Mouse (Mus musculus) spleen, postnatal 36 days (tissue): ENCODE measurements at regions not wholly inside any gene's neighbourhood (a gene's known extent, or its start where the extent isn't known, plus 50 kb on each side); places are given as distances from the start of the nearest gene placed in this dataset.
"Not testable (repeated sequence)": the region's sequence is repeated elsewhere in the genome, so short reads cannot be mapped to it uniquely, and the experiment has no call there.

ENCODE experiments used
- DNase-seq, 2 experiments: peaks; one replicate each; pipeline ENCODE4 v3.0.0; 2022; ENCODE audit warnings: low spot score in 2 of 2, mixed read lengths in 1 of 2

DNA sequence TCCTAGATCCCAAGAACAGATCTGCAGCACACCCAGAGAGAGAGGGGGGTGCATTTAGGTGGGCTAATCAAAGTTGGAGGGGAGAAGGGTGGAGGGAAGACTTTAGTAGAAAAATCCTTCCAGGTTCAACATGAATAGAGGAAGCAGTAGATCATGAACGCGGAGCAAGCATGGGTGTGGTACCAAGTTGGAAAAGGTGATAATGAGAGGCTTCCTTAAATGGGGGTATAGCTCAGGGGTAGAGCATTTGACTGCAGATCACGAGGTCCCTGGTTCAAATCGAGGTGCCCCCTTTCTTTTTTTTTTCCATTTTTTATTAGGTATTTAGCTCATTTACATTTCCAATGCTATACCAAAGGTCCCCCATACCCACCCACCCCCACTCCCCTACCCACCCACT is 54.0 kb upstream of the Krba1 start:
- not testable (repeated sequence) for DNase-seq

DNA sequence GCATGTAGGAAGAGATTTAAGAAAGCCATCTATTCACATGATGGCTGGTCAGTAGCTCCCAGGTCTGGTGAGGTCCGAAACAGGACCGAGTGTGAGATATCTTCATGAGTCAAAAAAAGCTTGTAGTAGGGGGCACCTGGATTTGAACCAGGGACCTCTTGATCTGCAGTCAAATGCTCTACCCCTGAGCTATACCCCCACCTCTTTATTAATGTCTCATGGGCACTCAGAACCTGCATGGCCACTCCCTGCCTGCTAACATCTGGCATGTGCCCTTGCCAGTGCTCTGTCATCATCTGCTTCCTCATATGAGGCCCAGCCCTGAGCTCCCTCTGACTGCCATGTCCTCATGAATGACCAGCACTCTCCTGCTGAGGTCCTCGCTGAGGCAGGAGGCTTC is 58.4 kb upstream of the Krba1 start:
- not testable (repeated sequence) for DNase-seq

DNA sequence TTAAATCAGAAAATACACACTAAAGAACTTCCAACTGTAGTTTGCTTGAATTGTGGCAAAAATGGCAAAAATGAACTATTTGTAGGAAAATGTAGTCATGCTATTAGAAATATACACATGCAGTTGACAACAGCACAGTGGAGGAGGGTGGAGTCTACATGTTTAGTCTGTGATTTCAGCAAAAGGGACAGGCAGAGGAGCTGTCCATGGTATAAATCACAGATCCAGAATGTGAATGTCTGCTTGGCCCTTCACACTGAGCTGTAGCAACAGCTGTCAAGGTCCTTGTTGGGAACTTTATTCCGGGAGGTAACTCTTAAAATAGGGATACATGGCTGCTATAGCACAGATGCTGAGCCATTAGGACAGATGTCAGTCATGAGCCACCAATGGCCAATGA is 107.4 kb upstream of the Krba1 start:
- no peak for DNase-seq

DNA sequence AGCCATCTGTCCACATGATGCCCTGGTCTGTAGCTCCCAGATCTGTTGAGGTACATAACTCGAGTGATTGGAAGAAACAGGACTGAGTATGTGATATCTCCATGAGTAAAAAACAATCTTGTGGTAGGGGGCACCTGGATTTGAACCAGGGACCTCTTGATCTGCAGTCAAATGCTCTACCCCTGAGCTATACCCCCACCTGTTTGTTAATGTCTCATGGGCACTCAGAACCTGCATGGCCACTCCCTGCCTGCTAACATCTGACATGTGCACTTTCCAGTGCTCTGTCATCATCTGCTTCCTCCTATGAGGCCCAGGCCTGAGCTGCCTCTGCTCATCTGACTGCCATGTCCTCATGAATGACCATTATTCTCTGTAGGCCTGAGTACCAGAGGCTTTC is 115.7 kb upstream of the Krba1 start:
- DNase-seq = not testable (repeated sequence)

DNA sequence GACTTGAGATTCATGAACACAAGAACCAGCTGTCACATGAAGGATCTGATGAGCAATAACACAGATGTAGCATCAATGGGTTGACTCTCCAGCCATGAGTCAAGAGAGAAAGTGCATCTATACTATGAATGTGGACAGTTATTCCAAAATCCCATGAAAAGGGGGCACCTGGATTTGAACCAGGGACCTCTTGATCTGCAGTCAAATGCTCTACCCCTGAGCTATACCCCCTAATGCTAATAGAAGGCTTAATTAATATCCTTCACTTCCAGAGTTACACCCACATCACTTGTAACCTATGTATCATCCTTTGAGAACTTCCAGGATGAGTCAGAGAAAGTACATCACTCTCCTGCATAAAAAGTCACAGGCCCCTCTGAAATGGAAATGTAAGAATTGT is 133.8 kb upstream of the Krba1 start:
- not testable (repeated sequence) for DNase-seq

DNA sequence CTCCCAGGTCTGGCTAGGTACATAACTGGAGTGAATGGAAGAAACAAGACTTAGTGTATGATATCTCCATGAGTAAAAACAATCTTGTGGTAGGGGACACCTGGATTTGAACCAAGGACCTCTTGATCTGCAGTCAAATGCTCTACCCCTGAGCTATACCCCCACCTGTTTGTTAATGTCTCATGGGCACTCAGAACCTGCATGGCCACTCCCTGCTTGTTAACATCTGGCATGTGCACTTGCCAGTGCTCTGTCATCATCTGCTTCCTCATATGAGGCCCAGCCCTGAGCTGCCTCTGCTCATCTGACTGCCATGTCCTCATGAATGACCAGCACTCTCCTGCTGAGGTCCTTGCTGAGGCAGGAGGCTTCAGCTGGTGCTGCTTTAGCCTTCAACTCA is 142.4 kb upstream of the Krba1 start:
- not testable (repeated sequence) for DNase-seq

DNA sequence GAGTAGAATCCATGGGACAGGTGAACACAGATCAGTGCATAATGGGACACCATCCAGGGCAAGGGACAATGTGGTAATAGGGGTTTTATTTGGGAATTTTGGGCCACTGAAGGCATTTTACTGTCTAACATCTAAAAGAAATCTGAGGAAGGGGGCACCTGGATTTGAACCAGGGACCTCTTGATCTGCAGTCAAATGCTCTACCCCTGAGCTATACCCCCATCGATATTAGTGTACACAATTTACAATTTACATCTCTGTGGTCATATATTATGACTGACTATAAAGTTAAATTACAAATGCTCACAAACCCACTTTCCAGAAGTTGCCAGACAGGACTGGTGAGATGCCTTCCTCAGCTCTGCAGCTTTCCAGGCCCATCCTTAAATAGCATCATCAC is 143.4 kb upstream of the Krba1 start:
- DNase-seq = no peak

DNA sequence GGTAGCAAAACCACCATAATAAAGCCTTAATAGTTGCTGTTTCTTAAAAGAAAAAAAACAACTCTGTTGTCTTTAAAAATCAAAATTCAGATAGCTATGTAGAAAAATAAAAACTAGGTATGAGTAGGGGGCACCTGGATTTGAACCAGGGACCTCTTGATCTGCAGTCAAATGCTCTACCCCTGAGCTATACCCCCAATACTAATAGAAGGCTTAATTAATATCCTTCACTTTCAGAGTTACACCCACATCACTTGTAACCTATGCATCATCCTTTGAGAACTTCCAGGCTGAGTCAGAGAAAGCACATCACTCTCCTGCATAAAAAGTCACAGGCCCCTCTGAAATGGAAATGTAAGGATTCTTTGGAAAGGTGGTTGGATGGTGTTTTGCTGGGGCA is 151.2 kb upstream of the Krba1 start:
- not testable (repeated sequence) for DNase-seq

DNA sequence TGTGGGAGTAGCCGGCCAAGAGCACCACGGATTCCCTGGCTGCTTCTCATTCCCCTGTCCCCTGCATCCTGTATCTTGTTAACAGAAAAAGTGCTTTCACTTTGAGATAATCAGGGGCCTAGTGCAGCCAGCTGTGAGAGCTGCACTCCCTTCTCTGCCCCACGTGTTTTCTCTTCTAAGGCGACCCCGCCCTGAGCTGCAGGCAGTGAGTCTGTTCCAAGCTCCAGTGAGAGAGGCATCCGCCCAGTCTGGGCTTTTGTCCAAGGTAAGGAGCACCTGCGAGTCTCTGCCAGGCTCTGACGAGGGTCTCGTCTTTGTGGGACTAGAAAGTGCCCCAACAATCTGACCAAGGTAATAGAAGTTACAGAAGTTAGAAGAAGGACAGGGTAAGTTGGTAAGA is 141.0 kb upstream of the Zfp746 start:
- no peak for DNase-seq

DNA sequence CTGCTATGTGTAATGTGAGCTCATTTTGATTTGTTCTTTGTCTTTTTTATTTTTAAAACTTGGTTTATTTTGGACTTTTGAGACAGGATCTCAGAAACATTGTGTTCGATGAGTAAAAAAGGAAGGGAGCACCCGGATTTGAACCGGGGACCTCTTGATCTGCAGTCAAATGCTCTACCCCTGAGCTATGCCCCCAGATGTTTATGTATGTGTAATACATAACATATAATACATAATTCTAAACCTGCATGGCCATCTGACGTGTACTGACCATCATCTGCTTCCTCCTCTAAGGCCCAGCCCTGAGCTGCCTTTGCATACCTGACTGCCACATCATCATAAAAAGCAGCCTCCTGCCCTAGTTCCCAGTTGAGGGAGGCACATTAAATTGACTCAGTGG is 137.8 kb upstream of the Zfp746 start:
- no peak for DNase-seq

DNA sequence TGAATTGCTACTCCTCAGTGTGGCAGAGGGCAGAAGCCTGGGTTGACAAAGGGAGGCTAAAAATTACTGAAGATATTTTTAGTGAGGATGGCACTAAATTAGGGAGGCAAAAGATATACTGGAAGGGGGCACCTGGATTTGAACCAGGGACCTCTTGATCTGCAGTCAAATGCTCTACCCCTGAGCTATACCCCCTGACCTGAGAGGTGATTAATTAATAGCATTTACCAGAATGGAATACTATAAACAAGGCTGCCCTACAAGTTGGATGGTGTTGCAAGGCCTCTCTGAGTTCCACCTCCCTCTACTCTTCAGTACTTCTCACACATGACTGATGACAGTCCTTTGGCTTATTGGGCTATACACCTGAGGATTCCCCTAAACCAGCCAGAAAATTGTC is 136.6 kb upstream of the Zfp746 start:
- DNase-seq = no peak

DNA sequence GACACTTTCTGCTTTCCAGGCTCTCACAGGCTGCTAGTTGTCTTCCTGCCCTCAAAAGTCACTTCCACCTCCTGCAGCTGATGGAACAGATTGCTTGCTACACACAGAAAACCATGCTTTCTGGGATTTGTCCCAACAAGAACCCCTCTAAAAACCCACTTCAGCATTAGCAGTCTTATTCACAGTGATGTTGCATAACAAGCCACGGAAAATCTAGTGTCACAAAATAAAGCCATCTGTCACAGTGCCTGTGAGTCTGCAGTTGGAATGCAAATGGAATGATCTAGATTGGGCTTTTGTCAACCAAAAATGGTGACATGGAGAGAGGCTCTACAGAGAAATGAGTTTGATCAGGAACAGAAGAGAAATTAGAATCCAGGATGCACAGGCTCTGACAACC is 135.4 kb upstream of the Zfp746 start:
- not testable (repeated sequence) for DNase-seq

DNA sequence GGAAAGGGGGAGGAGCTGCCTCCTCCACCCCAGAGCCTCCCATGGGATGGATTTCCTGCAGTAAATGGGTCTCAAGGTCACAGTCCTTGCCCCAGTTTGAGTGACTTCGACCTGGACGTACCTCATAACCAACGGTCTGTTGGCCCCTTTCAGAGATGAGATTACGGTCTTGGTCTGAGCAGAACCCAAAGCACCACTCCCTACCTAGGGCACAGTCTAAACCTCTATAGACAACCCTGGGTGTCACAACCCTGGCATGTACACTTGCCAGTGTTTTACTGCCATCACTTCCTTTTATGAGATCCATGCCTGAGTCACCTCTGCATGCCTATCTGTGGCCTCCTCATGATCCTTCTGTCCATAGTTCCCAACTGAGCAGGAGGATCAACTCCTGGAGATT is 128.8 kb upstream of the Zfp746 start:
- no peak for DNase-seq

DNA sequence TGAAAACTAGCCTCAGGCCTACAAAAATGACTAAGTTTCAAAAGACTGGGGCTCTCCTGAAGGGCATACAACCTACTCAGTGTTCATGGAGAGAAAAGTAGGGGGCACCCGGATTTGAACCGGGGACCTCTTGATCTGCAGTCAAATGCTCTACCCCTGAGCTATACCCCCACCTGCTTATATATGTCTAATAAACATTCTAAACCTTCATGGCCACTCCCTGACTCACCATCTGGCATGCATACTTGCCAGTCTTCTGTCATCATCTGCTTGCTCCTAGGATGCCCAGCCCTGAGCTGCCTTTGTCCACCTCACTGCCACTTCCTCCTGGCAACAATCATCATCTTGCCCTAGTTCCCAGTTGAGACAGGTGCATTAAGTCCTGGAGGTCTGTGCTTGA is 123.3 kb upstream of the Zfp746 start:
- no peak for DNase-seq

DNA sequence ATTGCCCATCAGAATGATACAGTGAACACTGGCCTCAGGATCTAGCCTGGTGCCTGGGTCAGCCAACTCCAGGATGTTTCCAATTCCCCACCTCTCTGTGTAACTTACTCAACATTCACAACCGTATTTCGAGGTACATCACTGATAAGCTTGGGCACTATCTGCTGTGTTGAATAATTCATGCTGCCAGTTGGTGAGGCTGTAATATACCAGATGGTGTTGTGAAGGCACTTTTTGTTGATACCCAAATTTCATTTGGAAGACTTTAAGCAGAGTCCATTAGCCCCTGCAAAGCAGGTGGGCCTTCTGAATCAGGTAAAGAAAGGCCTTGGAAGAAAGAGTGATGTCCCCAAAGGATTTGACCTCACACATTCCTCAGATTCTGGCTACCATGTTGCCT is 122.7 kb upstream of the Zfp746 start:
- DNase-seq = no peak

DNA sequence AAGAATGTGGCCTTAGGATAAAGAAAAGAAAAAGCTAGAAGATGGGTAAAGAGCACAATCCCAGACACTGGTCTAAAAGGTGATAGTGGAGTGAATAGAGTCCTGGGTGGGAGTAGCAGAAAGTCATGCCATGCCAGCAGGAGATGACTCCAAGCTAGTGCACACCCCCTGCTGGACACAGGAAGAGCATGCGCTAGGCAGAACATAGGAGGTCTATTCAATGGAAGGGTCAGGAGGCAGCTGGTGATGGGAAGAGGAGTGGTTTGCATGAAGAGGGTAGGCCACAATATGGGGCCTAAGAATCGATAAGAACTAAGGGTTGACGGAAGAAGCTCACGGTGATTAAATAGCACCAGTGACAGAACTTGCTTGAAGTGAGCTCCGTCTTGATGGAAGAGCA is 119.3 kb upstream of the Zfp746 start:
- DNase-seq = no peak

DNA sequence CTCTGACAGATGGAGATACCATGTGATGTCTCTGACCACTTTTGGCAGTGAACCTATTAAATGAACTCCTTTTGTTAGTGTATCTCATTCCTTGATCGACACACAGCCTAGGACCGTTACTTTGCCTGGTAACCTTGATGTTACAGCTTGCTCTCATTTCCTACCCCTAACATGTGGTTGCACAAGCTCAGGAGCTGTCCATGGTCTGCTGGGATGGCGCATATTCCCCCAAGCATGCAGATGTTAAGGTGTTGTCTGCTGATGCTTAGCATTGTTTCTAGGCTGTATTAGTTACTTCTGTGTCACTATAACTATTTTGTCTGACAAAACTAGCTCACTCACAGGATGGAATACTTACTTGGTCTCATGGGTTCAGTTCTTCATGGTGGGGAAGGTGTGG is 113.6 kb upstream of the Zfp746 start:
- DNase-seq = no peak

DNA sequence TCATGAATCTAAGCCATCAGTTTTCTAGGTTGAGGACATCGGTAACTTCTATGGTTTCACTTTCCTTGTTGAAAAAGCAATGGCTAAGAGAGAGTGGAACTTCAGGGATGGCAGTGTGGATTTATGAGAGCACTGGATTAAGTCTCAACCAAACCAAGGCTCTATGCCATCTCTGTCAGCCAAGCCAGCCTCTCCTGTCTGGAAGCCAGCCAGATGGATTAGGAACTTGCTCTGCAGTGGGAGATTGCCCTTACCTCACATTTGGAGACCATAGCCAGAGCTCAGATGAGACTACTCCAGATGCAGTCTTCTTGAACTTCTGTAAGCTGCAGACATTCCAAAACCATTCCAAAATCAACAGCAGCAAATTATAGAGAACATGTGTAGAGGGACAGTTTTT is 112.4 kb upstream of the Zfp746 start:
- no peak for DNase-seq

DNA sequence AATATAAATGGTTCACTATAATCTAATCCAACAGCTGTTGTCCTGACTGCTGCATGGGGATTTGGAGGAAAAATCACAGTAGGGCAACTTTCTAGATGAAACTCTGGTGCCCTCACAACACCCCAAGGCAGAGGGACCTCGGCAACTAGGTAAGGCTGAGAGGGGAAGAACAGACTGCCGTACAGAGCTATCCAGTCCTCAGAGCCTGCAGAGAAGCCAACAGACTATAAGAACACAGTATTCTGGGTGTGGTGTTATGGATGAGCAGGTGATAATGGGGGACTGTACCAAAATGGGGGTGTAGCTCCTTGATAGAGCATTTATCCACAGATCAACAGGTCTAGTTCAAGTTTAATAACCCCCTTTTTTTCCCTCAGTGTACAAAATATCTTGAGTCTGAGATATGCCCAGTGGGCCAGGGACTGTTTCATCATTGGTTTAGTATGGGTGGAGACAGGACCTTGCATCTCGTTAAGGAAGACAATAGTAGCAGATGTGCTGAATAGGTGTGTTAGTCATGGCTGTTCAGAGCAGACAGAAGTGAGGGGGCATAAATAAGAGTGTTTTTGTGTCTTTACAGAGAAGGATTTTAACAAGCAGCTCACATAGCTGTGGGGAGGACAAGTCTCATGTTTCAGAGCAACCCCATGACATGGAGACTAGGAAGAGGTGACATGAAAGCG is 111.4 kb upstream of the Zfp746 start:
- DNase-seq = no peak

DNA sequence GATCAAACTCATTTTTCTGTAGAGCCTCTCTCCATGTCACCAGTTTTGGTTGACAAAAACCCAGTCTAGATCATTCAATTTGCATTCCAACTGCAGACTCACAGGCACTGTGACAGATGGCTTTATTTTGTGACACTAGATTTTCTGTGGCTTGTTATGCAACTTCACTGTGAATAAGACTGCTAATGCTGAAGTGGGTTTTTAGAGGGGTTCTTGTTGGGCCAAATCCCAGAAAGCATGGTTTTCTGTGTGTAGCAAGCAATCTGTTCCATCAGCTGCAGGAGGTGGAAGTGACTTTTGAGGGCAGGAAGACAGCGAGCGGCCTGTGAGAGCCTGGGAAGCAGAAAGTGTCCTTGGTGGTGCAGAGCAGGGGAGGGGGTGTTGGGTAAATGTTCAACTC is 102.0 kb upstream of the Zfp746 start:
- not testable (repeated sequence) for DNase-seq

DNA sequence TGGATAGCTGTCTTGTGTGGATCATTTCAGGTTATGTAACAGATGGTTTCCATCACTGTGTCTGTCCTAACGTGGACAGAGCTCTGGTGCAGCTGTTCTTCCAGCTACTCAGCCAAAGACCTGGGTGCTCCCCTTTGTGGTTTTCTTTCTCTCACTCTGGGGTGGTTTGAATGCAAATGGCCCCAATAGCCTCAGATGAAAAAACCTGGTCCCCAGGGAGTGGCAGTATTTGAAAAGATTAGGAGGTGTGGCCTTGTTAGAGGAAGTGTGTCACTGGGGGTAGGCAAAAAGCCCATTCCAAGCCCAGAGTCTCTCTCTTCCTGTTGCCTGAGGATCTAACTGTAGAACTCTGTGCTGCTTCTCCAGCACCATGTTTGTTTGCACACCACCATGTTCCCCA is 98.9 kb upstream of the Zfp746 start:
- DNase-seq = no peak

DNA sequence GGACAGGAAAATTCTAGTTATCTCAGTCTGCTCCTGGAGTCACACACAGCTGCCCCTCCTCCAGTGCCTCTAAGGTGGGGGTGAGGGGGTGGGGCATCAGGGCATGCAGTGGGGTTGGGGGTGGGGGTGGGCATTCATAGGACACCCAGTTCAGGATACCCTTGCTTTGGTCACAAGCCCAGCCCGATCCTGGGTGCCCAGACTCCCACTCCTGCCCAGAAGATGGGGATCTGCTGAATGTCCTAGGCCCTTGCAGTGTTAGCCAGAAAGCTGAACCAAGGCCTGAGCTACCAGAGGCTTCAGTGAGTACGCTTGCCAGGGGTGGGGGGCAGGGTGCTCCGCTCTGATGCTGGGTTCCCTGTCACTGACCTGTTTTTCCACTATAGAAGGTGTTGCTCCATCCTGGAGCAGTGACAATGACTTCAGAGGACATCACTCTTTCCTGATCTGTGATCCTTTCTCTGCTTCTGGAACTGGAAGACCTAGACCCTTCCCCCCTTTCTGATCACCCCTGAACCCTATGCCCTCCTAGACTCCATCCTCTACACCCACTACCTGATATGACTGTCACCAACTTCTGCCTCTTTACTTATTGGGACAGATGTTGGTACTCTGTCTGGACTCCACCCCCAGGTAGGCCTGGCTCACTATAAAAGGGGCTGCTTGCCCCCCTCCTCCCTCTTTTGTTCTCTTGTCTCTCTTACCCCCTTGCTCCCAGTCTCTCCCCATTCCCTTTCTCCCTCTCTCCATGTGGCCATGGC is 92.1 kb upstream of the Zfp746 start:
- no peak for DNase-seq

DNA sequence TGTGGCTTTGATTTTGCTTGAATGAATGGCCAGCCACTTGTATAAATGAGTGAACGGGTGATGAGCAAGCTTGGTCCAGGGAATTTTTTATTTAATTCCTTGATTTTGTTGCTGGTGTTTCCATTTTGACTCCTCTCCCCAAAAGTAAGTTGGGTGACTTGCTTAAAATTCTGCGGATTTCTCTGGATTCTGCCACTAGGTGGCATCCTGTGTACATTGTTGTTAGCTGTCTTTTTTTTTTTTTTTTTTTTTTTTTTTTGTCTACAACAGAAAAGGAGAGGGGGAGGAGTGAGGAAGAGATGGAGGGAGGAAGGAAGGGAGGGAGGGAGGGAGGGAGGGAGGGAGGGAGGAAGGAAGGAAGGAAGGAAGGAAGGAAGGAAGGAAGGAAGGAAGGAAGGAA is 91.5 kb upstream of the Zfp746 start:
- DNase-seq = peak; percentile 24 to 32

DNA sequence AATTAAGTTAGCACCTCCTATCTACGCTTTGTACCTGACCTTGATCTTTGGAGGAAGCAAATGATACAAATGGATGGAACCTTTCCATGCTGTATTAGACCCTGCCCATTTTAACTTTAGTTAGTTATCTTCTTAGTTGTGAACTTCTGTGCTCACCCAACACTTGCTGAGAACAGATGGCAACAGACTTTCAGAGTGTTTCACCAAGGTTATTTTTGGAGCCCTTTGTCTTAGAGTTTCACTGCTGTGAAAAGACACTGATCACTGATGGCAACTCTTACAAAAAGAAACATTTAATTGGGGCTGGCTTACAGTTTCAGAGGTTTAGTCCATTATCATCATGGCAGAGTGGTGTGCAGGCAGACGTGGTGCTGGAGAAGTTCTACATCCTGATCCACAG is 88.8 kb upstream of the Zfp746 start:
- DNase-seq = no peak
